Mouse (Mus musculus): Measurements from ENCODE around the gene Ggt7. TPM values are rescaled to one million over a fixed set of nuclear protein-coding genes. Genes with fewer than 3 reads are reported as not detected.

Ggt7 gene
- polyA plus RNA-seq, 1 experiment from 2014 or later: 7.5 TPM

DNA sequence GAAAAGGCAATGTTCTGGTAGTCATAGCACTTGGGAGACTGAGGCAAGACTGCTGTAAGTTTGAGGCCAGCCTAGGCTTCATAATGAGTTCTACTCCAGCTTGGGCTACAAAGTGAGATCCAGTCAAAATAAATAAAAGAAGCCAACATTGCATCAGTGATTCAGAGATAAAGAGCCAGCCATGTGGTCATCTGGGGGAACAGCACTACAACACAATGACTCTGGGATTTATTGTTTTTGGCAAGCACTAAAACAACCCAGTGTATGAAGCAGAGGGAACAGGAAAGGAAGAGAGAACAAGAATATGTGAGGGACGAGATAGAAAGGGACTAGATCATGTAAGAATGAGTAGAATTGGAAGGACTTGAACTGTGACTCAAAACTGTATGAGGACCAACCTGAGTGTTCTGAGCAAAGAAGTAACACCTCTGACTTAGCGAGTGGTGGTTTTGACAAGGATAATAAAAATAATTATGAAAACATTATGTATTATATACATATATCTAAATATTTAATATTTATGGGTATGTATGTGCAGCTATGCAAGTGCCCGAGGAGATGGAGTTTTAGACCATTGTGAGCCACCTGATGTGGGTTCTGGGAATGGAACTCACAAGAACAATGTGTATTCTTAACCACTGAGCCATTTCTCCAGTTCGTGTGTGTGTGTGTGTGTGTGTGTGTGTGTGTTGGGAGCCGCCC lies 19.9 kb upstream of the Ggt7 start:
- Histone ChIP-seq H3K27ac (no peak overlapping the region), H3K36me3 (no peaks in the 10 kb centered on the region), H3K4me1 (no peaks in the 10 kb centered on the region), H3K9me3 (no peaks in the 10 kb centered on the region), H3K27me3 (no peaks in the 10 kb centered on the region), H3K4me3 (no peak overlapping the region), H3K9ac (no peak overlapping the region), H3K4me2 (replicated peaks) (no peak overlapping the region)
- WGBS: 68% methylated on average over 5 of the region's 5 CpGs
- no peak for ATAC-seq (ENCODE audit: low FRiP score, low read depth)

DNA sequence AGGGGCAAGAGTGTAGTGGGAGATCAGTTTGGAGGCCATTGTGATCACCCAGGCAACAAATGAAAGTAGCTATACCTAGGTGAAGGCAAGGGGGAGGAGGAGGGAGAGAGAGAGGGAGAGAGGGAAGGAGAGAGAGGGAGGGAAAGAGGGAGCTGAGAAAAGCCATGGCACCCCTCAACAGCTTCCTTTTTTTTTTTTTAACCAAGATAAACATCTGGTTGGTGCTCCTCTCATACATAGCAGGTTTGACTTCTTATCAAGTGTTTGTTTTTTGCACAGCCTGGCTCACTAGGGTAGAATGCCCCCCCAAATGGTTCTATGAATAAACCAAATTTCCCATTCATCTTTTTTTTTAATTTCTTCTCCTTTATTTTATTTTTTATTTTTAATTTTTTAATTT lies 18.3 kb upstream of the Ggt7 start:
- H3K36me3 ChIP-seq: no peaks in the 10 kb centered on the region

GRCm38 (mm10) chr2:155527367-155527766 lies 9.3 kb upstream of the Ggt7 start:
- no peaks in the 10 kb centered on the region for H3K4me1 ChIP-seq
- WGBS: 69% methylated on average over 5 of the region's 5 CpGs
- no peaks in the 10 kb centered on the region for H3K9me3 ChIP-seq
- H3K4me2 ChIP-seq (replicated peaks): no peak overlapping the region
- H3K9ac ChIP-seq: no peak overlapping the region
- no peaks in the 10 kb centered on the region for H3K36me3 ChIP-seq
- H3K27ac ChIP-seq: no peak overlapping the region
- H3K4me3 ChIP-seq: no peak overlapping the region
- no peak for ATAC-seq (ENCODE audit: low FRiP score, low read depth)
- H3K27me3 ChIP-seq: no peaks in the 10 kb centered on the region

More for the DNA sequence above, 18.3 kb upstream of the Ggt7 start:
- no peak overlapping the region for H3K4me2 ChIP-seq (replicated peaks)
- H3K27ac ChIP-seq: no peak overlapping the region
- H3K27me3 ChIP-seq: no peaks in the 10 kb centered on the region
- H3K4me1 ChIP-seq: no peaks in the 10 kb centered on the region
- no peak overlapping the region for H3K4me3 ChIP-seq
- no peak for ATAC-seq (ENCODE audit: low FRiP score, low read depth)
- no peaks in the 10 kb centered on the region for H3K9me3 ChIP-seq
- H3K9ac ChIP-seq: no peak overlapping the region

GRCm38 (mm10) chr2:155524378-155524777 lies 6.3 kb upstream of the Ggt7 start:
- WGBS: 64% methylated on average over 1 of the region's 1 CpGs
- H3K9ac ChIP-seq: no peak overlapping the region
- no peak overlapping the region for H3K4me3 ChIP-seq
- no peaks in the 10 kb centered on the region for H3K36me3 ChIP-seq
- no peaks in the 10 kb centered on the region for H3K27me3 ChIP-seq
- no peak overlapping the region for H3K4me2 ChIP-seq (replicated peaks)
- no peak overlapping the region for H3K27ac ChIP-seq
- H3K4me1 ChIP-seq: no peaks in the 10 kb centered on the region
- H3K9me3 ChIP-seq: no peaks in the 10 kb centered on the region
- no peak for ATAC-seq (ENCODE audit: low FRiP score, low read depth)

GRCm38 (mm10) chr2:155523706-155524105 lies 5.7 kb upstream of the Ggt7 start:
- no peak overlapping the region for H3K27ac ChIP-seq
- no peak overlapping the region for H3K4me3 ChIP-seq
- WGBS: 61% methylated on average over 5 of the region's 5 CpGs
- H3K9ac ChIP-seq: no peak overlapping the region
- no peaks in the 10 kb centered on the region for H3K36me3 ChIP-seq
- no peak for ATAC-seq (ENCODE audit: low FRiP score, low read depth)
- H3K9me3 ChIP-seq: no peaks in the 10 kb centered on the region
- no peaks in the 10 kb centered on the region for H3K27me3 ChIP-seq
- no peak overlapping the region for H3K4me2 ChIP-seq (replicated peaks)
- peaks cover 4% of the 10 kb centered on the region for H3K4me1 ChIP-seq

DNA sequence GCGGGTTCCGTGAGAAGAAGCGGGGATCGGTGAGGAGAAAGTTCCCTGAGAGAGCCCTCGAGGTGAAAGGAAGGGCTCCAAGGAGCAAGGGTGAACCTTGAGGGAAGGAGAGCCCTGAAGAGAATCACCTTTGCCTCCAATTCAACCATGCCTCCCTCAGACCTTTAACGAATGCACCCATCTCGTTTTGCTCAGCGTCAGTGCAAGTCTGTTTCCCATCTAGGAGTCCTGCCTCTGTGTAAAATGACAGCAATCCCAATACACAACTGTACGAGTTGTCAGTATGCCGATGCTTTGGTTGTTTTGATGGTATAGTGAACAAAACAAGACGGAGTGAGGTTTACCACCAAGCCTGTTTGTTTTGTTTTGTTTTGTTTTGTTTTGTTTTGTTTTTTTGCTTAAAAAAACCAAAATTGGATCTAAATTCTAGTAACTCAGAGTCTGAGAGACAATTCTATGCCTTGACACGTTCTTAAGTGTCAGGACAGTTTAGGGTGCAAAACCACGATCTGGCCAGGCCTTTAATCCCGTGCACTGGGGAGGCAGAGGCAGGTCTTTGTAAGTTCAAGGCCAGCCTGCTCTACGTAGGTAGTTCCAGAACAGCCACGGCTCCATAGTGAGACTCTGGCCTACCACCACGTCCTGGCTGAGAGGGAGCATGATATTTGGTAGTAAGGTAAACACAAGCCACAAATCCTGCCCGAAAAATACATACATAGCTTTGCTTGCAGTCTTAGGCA lies 664 bp upstream of the Ggt7 start:
- no peaks in the 10 kb centered on the region for H3K36me3 ChIP-seq
- H3K4me3 ChIP-seq: peak overlapping the region; percentile 72
- H3K27me3 ChIP-seq: peaks cover 18% of the 10 kb centered on the region
- no peak for ATAC-seq (ENCODE audit: low FRiP score, low read depth)
- no peaks in the 10 kb centered on the region for H3K9me3 ChIP-seq
- no peak overlapping the region for H3K27ac ChIP-seq
- 23% methylated on average over 18 of the region's 18 CpGs for WGBS
- H3K4me2 ChIP-seq (replicated peaks): peak overlapping the region; percentile 83
- H3K4me1 ChIP-seq: peaks cover 19% of the 10 kb centered on the region
- H3K9ac ChIP-seq: peak overlapping the region; percentile 77

DNA sequence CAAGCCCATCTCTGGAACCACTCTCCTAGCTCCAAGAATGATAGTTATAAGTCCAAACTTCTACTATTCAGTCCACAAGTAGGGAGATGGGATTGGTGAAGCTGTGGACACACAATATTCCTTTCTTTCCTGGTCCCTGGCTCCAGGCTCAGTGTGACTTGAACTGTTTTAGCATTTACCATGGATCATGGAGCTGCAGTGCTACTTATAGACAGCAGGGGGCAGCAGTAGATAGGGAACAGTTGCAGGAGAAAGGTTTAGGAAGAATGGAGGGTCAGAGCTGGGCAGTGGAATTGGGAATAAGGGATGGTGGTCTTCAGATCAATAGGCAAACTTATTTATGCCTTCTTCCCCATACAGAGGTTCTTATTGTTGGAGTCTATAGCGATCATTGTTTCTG lies 2.1 kb downstream of the Ggt7 start:
- H3K27ac ChIP-seq: no peak overlapping the region
- no peaks in the 10 kb centered on the region for H3K36me3 ChIP-seq
- no peak overlapping the region for H3K9ac ChIP-seq
- no peaks in the 10 kb centered on the region for H3K9me3 ChIP-seq
- peaks cover 19% of the 10 kb centered on the region for H3K4me1 ChIP-seq
- no peak overlapping the region for H3K4me3 ChIP-seq
- no peak overlapping the region for H3K4me2 ChIP-seq (replicated peaks)
- 9% methylated on average over 1 of the region's 1 CpGs for WGBS
- peaks cover 19% of the 10 kb centered on the region for H3K27me3 ChIP-seq
- ATAC-seq (ENCODE audit: low FRiP score, low read depth): no peak

DNA sequence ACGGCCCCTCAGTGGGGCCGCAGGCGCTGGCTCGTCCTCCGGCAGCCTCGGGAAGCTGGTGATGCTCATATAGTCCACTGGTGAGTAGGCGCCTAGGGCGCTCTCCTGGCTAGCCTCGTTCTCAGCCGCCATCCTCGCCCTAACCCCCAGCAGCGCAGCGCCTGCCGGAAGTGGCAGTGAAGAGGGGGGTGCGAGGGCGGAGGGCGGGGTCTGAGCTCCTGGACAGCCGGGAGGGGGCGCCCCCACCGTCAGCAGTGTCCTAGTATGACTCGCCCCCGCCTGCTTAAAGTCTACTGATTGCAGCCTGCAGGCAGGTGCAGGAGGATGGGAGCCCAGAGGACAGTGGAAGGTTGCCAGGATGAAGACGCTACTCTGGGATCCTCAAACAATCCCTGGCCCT lies 3.4 kb downstream of the Ggt7 start:
- Histone ChIP-seq H3K9ac (peak overlapping the region; percentile 64), H3K27me3 (peaks cover 19% of the 10 kb centered on the region), H3K36me3 (no peaks in the 10 kb centered on the region), H3K4me3 (peak overlapping the region; percentile 48), H3K4me1 (peaks cover 19% of the 10 kb centered on the region), H3K9me3 (no peaks in the 10 kb centered on the region), H3K4me2 (replicated peaks) (peak overlapping the region; percentile 79), H3K27ac (no peak overlapping the region)
- 2% methylated on average over 21 of the region's 23 CpGs for WGBS
- ATAC-seq (ENCODE audit: low FRiP score, low read depth): no peak

- peaks cover 19% of the 10 kb centered on the region for H3K27me3 ChIP-seq
- peaks cover 14% of the 10 kb centered on the region for H3K4me1 ChIP-seq
- no peaks in the 10 kb centered on the region for H3K36me3 ChIP-seq
- no peak overlapping the region for H3K9ac ChIP-seq
- H3K9me3 ChIP-seq: no peaks in the 10 kb centered on the region
- H3K4me2 ChIP-seq (replicated peaks): peak overlapping the region; percentile 79; the same call in 1 of the 2 replicates
- H3K27ac ChIP-seq: no peak overlapping the region
- 68% methylated on average over 5 of the region's 5 CpGs for WGBS
- ATAC-seq (ENCODE audit: low FRiP score, low read depth): no peak
- H3K4me3 ChIP-seq: no peak overlapping the region
These were observed 4.5 kb downstream of the Ggt7 start for GRCm38 (mm10) chr2:155513543-155513942.

DNA sequence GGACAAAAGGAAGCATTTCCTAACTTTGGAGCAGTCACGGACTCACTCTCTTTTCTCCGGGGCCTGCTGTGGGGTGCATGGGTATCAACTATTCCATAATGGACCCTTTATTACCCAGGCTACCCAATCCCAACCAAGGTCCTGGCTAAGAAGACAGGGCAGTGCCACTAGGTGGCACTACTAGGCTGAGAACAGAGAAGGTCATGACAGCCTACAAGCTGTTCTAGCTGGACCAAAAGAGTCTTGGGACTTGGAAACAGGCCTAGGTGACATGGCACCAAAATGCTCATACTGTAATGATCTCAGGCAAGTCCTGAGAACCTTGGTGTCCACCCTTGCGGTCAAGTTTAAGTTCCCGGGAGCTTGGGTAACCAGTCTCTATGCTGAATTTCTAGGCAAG lies 5.6 kb downstream of the Ggt7 start:
- no peak overlapping the region for H3K4me3 ChIP-seq
- WGBS: 54% methylated on average over 4 of the region's 4 CpGs

GRCm38 (mm10) chr2:155507721-155508470 lies 10.1 kb downstream of the Ggt7 start:
- ATAC-seq (ENCODE audit: low FRiP score, low read depth): no peak
- Histone ChIP-seq H3K4me3 (no peak overlapping the region), H3K9me3 (no peaks in the 10 kb centered on the region), H3K27ac (no peak overlapping the region), H3K4me2 (replicated peaks) (no peak overlapping the region), H3K27me3 (no peaks in the 10 kb centered on the region), H3K4me1 (peaks cover 11% of the 10 kb centered on the region), H3K36me3 (peaks cover 3% of the 10 kb centered on the region; the same call in 1 of the 2 replicates), H3K9ac (no peak overlapping the region)
- 70% methylated on average over 10 of the region's 10 CpGs for WGBS

More for the DNA sequence above, 5.6 kb downstream of the Ggt7 start:
- no peak for ATAC-seq (ENCODE audit: low FRiP score, low read depth)
- no peaks in the 10 kb centered on the region for H3K9me3 ChIP-seq
- no peak overlapping the region for H3K27ac ChIP-seq
- H3K9ac ChIP-seq: no peak overlapping the region
- H3K27me3 ChIP-seq: peaks cover 19% of the 10 kb centered on the region
- H3K4me1 ChIP-seq: peaks cover 12% of the 10 kb centered on the region
- H3K4me2 ChIP-seq (replicated peaks): no peak overlapping the region
- no peaks in the 10 kb centered on the region for H3K36me3 ChIP-seq

DNA sequence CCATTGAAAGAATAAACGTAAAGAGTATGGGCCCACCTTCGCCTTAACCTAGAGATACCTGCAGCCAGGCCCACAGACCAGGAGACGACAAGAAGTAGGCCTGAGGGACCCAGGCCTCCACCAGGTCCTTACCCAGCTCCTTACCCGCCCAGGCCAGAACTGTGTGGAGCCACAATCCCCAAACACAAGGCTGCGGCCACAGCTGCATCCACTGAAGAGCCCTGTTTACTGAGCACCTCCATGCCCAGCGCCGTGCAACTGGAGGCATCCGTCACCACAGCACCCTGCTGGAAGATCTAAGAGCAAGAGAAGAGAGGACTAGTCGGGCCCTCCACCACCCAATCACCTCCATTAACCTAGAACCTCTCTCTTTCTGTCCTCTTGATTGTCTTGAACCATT lies 12.2 kb downstream of the Ggt7 start:
- H3K27ac ChIP-seq: no peak overlapping the region
- no peak overlapping the region for H3K9ac ChIP-seq
- no peak overlapping the region for H3K4me3 ChIP-seq
- no peaks in the 10 kb centered on the region for H3K27me3 ChIP-seq
- H3K36me3 ChIP-seq: peaks cover 3% of the 10 kb centered on the region; the same call in 1 of the 2 replicates
- no peak overlapping the region for H3K4me2 ChIP-seq (replicated peaks)
- no peaks in the 10 kb centered on the region for H3K9me3 ChIP-seq
- ATAC-seq (ENCODE audit: low FRiP score, low read depth): no peak
- peaks cover 11% of the 10 kb centered on the region for H3K4me1 ChIP-seq
- WGBS: 90% methylated on average over 9 of the region's 9 CpGs

Data from limb, embryonic 13.5 days (tissue).